Mouse (Mus musculus): ENCODE data around the gene Madcam1.
"Not testable (repeated sequence)": the region's sequence is repeated elsewhere in the genome, so short reads cannot be mapped to it uniquely, and the experiment has no call there.

Gene Madcam1

DNA sequence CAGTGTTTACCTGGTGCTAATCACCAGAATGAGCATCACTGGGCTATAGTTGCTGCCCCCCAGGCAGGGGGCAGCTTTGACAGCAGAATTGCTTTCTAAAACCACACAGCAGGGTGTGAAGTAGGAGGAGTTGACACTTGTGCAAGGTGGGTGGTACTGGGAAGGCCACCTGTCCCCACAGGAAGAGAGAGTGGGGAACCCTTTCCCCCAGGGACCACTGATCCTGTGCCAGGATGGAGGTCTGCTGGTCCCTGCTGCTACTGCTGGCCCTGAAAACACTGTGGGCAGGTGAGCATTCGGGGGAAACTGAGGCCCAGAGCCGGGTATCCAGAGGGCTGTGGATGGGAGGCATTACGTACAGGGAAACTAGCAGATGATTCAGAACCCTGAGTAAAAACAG, 24.8 kb downstream of the Madcam1 start:
- DNase-seq (ENCODE audit: low spot score), result no peak

GRCm38 (mm10) chr10:79691986-79692548, 27.7 kb downstream of the Madcam1 start:
- peak; percentile 45 for DNase-seq (ENCODE audit: low spot score)

DNA sequence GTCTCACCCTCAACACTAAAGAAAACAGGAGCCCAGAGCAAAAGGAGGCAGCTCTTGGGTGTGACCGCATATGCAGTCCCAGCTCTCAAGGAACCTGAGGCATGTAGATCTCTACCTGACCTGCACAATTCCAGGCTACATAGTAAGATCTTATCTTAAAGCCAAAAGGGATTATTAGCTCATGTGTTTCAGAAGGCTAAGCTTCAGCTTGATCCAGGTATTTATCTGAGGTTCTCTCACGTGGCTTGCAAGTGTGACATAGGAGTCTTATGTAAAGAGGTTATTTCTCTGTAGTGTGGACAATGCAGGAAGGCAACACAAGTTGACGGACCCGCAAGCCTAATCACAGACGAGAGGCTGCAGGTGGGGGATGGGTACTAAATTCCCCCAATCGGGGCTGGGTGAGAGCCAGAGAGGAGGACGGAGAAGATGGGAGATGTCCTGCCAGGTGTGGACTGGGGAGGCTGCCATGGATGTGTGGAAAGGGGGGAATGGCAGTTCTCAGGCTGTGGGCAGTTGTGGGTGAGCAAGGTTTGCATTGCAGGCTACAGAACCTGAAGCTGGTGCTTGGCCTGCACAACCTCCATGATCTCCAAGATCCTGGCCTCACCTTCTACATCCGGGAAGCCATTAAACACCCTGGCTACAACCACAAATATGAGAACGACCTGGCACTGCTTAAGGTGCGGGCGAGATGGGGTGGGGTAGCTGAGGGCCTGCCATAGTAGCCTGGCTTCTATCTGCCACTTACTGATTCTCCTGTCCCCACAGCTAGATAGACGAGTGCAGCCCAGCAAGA, 29.4 kb downstream of the Madcam1 start:
- DNase-seq (ENCODE audit: low spot score), result no peak

DNA sequence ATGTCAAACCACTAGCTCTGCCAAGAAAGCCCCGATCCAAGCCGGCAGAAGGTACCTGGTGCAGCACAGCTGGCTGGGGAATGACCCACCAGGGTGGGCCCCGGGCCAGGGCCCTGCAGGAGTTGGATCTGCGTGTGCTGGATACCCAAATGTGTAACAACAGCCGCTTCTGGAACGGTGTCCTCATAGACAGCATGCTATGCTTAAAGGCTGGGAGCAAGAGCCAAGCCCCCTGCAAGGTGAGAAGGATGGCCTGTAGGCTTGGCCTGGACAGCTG, 30.0 kb downstream of the Madcam1 start:
- DNase-seq (ENCODE audit: low spot score), result no peak

GRCm38 (mm10) chr10:79695231-79696128, 31.1 kb downstream of the Madcam1 start:
- DNase-seq (ENCODE audit: low spot score), result peak; percentile 67

- DNase-seq (ENCODE audit: low spot score), result no peak
Observed at GRCm38 (mm10) chr10:79696129-79696651, 31.8 kb downstream of the Madcam1 start.

DNA sequence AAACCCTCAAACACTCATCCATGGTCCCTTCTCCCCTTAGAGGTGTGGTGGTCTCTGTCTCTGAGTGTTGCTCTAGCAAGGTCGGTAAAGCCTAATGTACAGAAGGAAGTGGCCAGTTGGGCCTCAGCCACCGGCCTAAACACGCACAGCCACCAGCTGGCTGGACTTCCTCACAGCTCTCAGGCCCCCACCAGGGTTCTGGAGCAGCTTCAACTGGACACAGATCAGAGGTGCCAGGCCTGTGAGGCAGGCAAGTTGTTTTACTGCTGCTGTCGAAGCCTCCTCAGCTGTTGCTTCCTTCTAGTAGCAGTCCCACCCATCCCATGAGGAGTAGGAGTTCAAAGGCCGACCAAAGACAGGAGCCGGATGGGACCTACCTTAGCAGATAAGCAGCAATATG, 33.6 kb downstream of the Madcam1 start:
- no peak for DNase-seq (ENCODE audit: low spot score)

GRCm38 (mm10) chr10:79698459-79698858, 34.1 kb downstream of the Madcam1 start:
- no peak for DNase-seq (ENCODE audit: low spot score)

DNA sequence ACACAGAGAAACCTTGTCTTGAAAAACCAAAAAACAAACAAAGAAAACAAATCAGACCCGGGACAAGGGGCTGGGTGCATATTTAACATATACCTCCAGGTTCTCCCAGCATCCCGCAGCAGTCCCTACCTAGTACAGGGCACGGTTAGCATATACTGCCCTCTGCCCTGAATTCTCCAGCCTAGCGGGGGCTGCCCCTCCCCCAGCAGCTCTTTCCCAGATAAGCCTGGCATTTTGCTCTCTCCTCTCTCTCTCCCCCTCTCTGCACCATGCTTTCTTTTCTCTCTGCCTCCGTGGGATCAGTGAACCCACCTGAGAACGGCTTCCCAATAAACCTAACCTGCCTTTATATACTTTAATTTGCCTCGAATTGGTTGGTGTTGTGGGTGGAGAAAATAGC, 36.3 kb downstream of the Madcam1 start:
- DNase-seq (ENCODE audit: low spot score), result no peak

- no peak for DNase-seq (ENCODE audit: low spot score)
Observed at GRCm38 (mm10) chr10:79701443-79702129, 37.2 kb downstream of the Madcam1 start.

DNA sequence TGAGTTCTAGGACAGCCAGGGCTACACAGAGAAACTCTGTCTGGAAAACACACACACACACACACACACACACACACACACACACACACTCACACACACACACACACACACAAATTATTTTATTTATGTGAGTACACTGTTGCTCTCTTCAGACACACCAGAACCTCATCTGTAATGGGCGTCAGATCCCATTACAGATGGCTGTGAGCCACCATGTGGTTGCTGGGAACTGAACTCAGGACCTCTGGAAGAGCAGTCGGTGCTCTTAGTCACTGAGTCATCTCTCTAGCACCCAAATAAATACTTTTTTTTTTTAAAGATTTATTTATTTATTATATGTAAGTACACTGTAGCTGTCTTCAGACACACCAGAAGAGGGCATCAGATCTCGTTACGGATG, 38.6 kb downstream of the Madcam1 start:
- DNase-seq (ENCODE audit: low spot score), result not testable (repeated sequence)

DNA sequence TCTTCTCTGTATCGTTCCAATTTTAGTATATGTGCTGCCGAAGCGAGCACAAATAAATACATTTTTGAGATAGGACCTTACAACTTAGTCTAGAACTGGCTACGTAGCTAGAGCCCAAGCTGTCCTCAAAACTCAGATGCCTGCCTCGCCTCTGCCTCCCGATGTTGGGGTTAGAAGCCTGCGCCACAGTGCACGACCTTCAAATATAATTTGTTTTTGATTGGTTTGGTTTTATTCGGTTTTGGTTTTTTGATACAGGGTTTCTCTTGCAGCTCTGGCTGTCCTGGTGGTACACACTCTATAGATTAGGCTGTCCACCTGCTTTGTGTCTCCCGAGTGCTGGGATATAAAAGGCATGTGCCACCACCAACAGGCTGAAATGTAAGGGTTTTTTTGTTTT, 39.2 kb downstream of the Madcam1 start:
- no peak for DNase-seq (ENCODE audit: low spot score)

GRCm38 (mm10) chr10:79704065-79704969, 40.0 kb downstream of the Madcam1 start, which contains the start of gene Bsg:
TSS of gene Bsg (plus strand) at chr10:79704491.
- DNase-seq (ENCODE audit: low spot score), result peak; percentile 99

- DNase-seq (ENCODE audit: low spot score), result no peak
Observed at GRCm38 (mm10) chr10:79704970-79705360, 40.6 kb downstream of the Madcam1 start.

GRCm38 (mm10) chr10:79705951-79706350, 41.6 kb downstream of the Madcam1 start:
- no peak for DNase-seq (ENCODE audit: low spot score)

GRCm38 (mm10) chr10:79706406-79707094, 42.2 kb downstream of the Madcam1 start:
- no peak for DNase-seq (ENCODE audit: low spot score)

DNA sequence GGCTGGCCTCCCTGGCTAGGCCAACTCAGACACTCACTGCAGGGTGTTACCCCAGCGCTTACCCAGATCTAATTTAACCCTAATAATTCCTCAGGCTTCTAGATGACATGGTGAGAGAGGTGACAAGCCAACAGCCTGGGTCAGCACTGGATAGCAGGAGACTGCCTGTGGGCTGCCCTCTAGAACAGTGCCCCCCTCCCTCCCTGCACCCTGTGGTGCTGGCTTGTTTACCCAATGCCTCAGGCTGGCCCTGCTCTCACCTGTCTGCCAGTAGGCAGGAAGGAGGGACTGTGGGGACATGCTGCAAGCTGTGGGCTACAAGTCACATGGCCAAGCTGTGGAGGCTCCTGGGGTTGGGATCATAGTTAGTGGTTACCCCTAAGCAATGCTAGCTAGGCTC, 42.8 kb downstream of the Madcam1 start:
- no peak for DNase-seq (ENCODE audit: low spot score)

DNA sequence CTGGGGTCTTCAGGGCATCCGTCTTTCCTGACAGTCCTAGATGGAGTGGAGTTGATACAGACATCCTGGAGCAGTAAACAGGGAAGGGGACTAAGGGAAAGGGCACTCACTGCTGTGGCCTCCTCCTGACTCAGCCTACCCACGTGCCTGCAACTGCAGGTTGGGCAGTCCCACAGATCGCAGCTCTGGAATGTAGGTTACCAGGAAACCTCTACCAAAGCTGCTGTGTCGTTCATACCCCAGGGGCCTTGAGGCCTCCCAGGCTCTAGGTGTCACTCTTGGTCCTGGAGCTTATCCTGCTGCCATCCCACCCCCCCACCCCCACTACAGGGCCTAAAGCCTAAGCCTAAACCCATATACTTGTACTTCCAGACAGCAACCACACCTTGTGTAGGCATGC, 43.4 kb downstream of the Madcam1 start:
- no peak for DNase-seq (ENCODE audit: low spot score)

DNA sequence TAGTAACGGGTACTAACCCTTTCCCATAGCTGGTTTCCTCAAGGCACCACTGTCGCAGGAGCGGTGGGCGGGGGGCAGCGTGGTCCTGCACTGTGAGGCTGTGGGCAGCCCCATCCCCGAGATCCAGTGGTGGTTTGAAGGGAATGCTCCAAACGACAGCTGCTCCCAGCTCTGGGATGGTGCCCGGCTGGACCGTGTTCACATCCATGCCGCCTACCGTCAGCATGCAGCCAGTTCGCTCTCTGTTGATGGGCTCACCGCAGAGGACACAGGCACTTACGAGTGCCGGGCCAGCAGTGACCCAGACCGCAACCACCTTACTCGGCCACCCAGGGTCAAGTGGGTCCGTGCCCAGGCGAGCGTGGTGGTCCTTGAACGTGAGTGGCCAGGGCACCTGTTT, 44.3 kb downstream of the Madcam1 start:
- no peak for DNase-seq (ENCODE audit: low spot score)

DNA sequence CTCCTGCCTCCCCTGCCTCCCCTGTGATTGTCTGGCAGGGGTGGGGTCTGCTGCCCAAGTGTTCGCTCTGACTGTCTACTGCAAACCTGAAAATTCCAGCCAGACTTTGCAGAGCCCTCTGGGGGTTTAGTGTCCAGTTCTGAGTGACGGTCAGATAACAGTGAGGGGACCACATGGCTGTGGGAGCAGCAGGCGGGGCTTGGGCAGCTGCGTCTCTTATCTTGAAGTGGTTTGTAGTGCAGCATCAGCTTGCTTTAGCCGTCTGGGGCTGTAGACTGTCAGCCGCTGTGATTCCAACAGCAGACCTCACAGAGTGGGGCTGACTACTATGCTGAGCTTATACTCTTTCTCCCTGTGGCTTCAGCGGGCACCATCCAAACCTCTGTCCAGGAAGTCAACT, 44.9 kb downstream of the Madcam1 start:
- DNase-seq (ENCODE audit: low spot score), result no peak

Measured in T-cell, adult 2 months (primary cell).